Comparison of ENCODE assay signal across 15 mouse cellular contexts in genomic region chr14:77346296-77346695, GRCm38 (mm10).
DNase-seq lines count a peak whose midpoint lies in the region; ATAC-seq and TF ChIP-seq lines count a peak whose summit lies in the region.
"Had no signal": no experiment of that assay in that cellular context is flagged by ENCODE, and none has a peak within 500 bp of the region (broad histone marks: within the 10 kb centered on the region; RNA-seq: fewer than 3 reads in every experiment).

No protein-coding gene starts in this region.

- no peak for ATAC-seq in heart, embryonic 12.5 days (ENCODE audit: insufficient number of reproducible peaks, low FRiP score)
- ATAC-seq in midbrain, embryonic 16.5 days, result no peak
- ATAC-seq: intestine, embryonic 15.5 days; midbrain, embryonic 15.5 days; Patski had no signal

- H3K4me2 ChIP-seq in heart, embryonic 12.5 days, result no peak overlapping the region
- H3K4me2 ChIP-seq in midbrain, embryonic 16.5 days (ENCODE audit: low read length), result no peak overlapping the region
- H3K4me2 ChIP-seq: embryonic facial prominence, embryonic 13.5 days; heart, embryonic 13.5 days; intestine, embryonic 15.5 days; lung, embryonic 14.5 days; midbrain, embryonic 15.5 days; neural tube, embryonic 12.5 days had no signal

- peaks cover 6% of the 10 kb centered on the region; the same call in 1 of the 2 replicates for H3K4me1 ChIP-seq in heart, embryonic 12.5 days (replicated peaks)
- no peaks in the 10 kb centered on the region for H3K4me1 ChIP-seq in kidney, adult 2 months (ENCODE audit: control insufficient read depth, insufficient read depth, low read length)
- peaks cover 2% of the 10 kb centered on the region; the same call in 1 of the 2 replicates for H3K4me1 ChIP-seq in midbrain, embryonic 16.5 days (ENCODE audit: control insufficient read depth, insufficient read depth, low read length)
- H3K4me1 ChIP-seq: intestine, embryonic 15.5 days had no signal

- TF ChIP-seq CTCF in kidney, adult 2 months (conservative IDR thresholded peaks at IDR 0.05; ENCODE audit: insufficient read depth, insufficient read length, low read depth, low read length), result no peak

- no peaks in the 10 kb centered on the region for H3K36me3 ChIP-seq in heart, embryonic 12.5 days
- H3K36me3 ChIP-seq in kidney, adult 2 months (ENCODE audit: control insufficient read depth, insufficient read depth, low read length), result no peaks in the 10 kb centered on the region
- H3K36me3 ChIP-seq in midbrain, embryonic 16.5 days (ENCODE audit: control insufficient read depth, insufficient read depth, low read length), result no peaks in the 10 kb centered on the region
- H3K36me3 ChIP-seq: embryonic facial prominence, embryonic 13.5 days; heart, embryonic 13.5 days; intestine, embryonic 15.5 days; midbrain, embryonic 15.5 days; neural tube, embryonic 12.5 days had no signal

- no peak overlapping the region for H3K27ac ChIP-seq in heart, embryonic 12.5 days (ENCODE audit: poor library complexity, severe bottlenecking)
- H3K27ac ChIP-seq in kidney, adult 2 months (ENCODE audit: insufficient read depth, low read depth, low read length), result no peak overlapping the region
- H3K27ac ChIP-seq in midbrain, embryonic 16.5 days (ENCODE audit: low read length), result no peak overlapping the region
- H3K27ac ChIP-seq: embryonic facial prominence, embryonic 13.5 days; heart, embryonic 13.5 days; intestine, embryonic 15.5 days; midbrain, embryonic 15.5 days; neural tube, embryonic 12.5 days had no signal

- no peak for TF ChIP-seq POLR2A in kidney, adult 2 months (IDR thresholded peaks at IDR 0.05; ENCODE audit: low read depth, low read length)

- WGBS in heart, embryonic 12.5 days, result 81% methylated on average over 3 of the region's 3 CpGs
- WGBS in kidney, adult 2 months, result 75% methylated on average over 3 of the region's 3 CpGs
- 89% methylated on average over 3 of the region's 3 CpGs for WGBS in midbrain, embryonic 16.5 days

- H3K9ac ChIP-seq in heart, embryonic 12.5 days, result no peak overlapping the region
- H3K9ac ChIP-seq in midbrain, embryonic 16.5 days (ENCODE audit: low read depth, low read length), result no peak overlapping the region
- H3K9ac ChIP-seq: embryonic facial prominence, embryonic 13.5 days; heart, embryonic 13.5 days; intestine, embryonic 15.5 days; lung, embryonic 14.5 days; midbrain, embryonic 15.5 days; neural tube, embryonic 12.5 days had no signal

- peak; percentile 10 for DNase-seq in heart, adult 9 months (ENCODE audit: low spot score in 2 of 2)
- DNase-seq in 3134 (ENCODE audit: extremely low read depth, insufficient read length, low spot score), result peak; percentile 24
- peak; percentile 64 for DNase-seq in 3T3-L1 (ENCODE audit: low read depth, low spot score)
- DNase-seq in gastrocnemius, postnatal 10 days, result peak; percentile 14
- no peak for DNase-seq in kidney, adult 2 months
- DNase-seq: cerebellum, adult 2 months; lung, embryonic 14.5 days had no signal

- H3K27me3 ChIP-seq in heart, embryonic 12.5 days (replicated peaks), result no peaks in the 10 kb centered on the region
- no peaks in the 10 kb centered on the region for H3K27me3 ChIP-seq in kidney, adult 2 months (replicated peaks; ENCODE audit: control insufficient read depth, insufficient read depth, low read length)
- H3K27me3 ChIP-seq in midbrain, embryonic 16.5 days (ENCODE audit: control insufficient read depth, insufficient read depth, low read depth, low read length), result no peaks in the 10 kb centered on the region
- H3K27me3 ChIP-seq: embryonic facial prominence, embryonic 13.5 days; heart, embryonic 13.5 days; intestine, embryonic 15.5 days; midbrain, embryonic 15.5 days; neural tube, embryonic 12.5 days; Patski had no signal

- H3K9me3 ChIP-seq in heart, embryonic 12.5 days (replicated peaks), result no peaks in the 10 kb centered on the region
- H3K9me3 ChIP-seq in midbrain, embryonic 16.5 days (replicated peaks; ENCODE audit: control insufficient read depth, low read length, poor library complexity, severe bottlenecking), result no peaks in the 10 kb centered on the region
- H3K9me3 ChIP-seq: embryonic facial prominence, embryonic 13.5 days; heart, embryonic 13.5 days; intestine, embryonic 15.5 days; midbrain, embryonic 15.5 days; neural tube, embryonic 12.5 days had no signal

- H3K4me3 ChIP-seq in heart, embryonic 12.5 days, result no peak overlapping the region
- H3K4me3 ChIP-seq in kidney, adult 2 months (ENCODE audit: insufficient read depth, low read depth, low read length), result no peak overlapping the region
- no peak overlapping the region for H3K4me3 ChIP-seq in midbrain, embryonic 16.5 days (ENCODE audit: low read depth, low read length)
- H3K4me3 ChIP-seq: embryonic facial prominence, embryonic 13.5 days; heart, embryonic 13.5 days; intestine, embryonic 15.5 days; midbrain, embryonic 15.5 days; neural tube, embryonic 12.5 days had no signal
